Mouse (Mus musculus) bone marrow macrophage, adult 2 months (primary cell): Measurements from ENCODE around the gene Btg1. TPM values are rescaled to one million over a fixed set of nuclear protein-coding genes. Genes with fewer than 3 reads are reported as not detected.

ENCODE experiments used
- H3K27ac ChIP-seq: 2 replicates; pipeline ENCODE4 v1.5.1; 2012; ENCODE audit warnings: low read depth, low read length; ENCODE audit not compliant: insufficient read depth
- H3K4me1 ChIP-seq: 2 replicates; pipeline ENCODE4 v1.6.1; 2012; ENCODE audit warnings: low read length; ENCODE audit not compliant: control insufficient read depth, insufficient read depth
- H3K4me3 ChIP-seq: 2 replicates; pipeline ENCODE4 v1.5.1; 2012; ENCODE audit warnings: mild to moderate bottlenecking, low read length, moderate library complexity; ENCODE audit not compliant: insufficient read depth
- CTCF ChIP-seq: IDR thresholded peaks from 2 replicates; pipeline ENCODE4 v1.5.1; 2012; ENCODE audit warnings: low read depth, mild to moderate bottlenecking, low read length, moderate library complexity
- POLR2A ChIP-seq: IDR thresholded peaks from 2 replicates; pipeline ENCODE4 v1.6.1; 2012; ENCODE audit warnings: mild to moderate bottlenecking, low read depth, low read length, borderline replicate concordance
- polyA plus RNA-seq: library from polyadenylated mRNA; stranded (reverse); fragments of >200 nt; gene quantifications from 2 replicates; pipeline ENCODE4 v1.2.4, GENCODE M21; 2012; ENCODE audit not compliant: missing spikeins, insufficient read depth, insufficient read length

The Btg1 gene
- polyA plus RNA-seq, 1 experiment: 175 TPM

DNA sequence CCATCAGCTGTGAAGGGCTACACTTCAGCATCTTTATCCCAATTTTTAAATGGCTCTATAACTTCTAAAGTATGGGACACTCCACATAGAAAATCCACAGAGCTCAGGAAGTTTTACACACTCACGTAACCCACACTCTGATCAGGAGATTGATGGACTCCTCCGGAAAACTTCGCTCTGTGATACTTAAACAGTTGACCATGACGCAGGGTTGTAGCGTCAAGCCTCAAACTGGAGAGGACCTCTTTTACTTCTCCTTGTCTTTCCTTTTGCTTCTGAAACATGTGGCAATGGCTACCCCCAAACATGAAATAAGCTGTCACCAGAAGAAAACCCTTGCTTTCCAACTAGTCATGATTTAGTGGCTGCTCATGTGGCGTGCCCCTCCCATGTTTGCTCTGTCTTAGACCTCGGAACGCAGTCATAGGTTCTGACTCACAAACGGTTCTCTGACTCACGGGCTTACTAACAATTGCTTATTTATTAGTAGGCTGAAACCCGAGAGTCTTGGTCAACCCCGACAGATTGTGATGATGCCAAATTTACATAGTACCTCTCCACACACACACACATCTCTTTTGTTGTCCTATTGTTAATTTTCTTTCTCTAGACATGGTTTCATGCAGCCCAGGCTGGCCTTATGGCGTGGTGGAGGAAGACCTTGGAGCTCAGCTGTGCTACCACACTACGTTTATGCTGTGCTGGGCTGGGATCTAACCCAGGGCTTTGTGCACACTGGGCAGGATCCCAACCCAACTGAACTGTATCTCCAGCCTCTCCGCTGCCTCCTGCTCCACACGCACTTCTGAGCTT, 11.5 kb downstream of the Btg1 start:
- no peak overlapping the region for H3K4me3 ChIP-seq
- H3K27ac ChIP-seq: no peak overlapping the region
- no peak for TF ChIP-seq CTCF
- peaks cover 37% of the 10 kb centered on the region for H3K4me1 ChIP-seq

DNA sequence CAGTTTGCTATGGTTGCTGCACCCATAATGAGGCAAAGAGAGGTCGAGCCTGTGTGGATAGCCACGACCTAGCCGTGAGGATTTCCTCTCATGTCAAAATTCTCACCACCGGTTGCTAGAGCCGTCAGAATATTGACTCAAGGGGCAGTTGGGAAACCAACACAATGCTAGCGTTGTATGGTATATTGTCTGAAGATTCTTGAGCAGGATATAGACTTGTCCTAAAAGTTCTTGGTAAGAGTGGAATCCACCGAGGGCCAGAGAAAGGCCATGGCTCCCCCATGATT, 12.1 kb downstream of the Btg1 start:
- Histone ChIP-seq H3K4me3 (no peak overlapping the region), H3K4me1 (peaks cover 38% of the 10 kb centered on the region), H3K27ac (no peak overlapping the region)
- TF ChIP-seq CTCF (no peak), POLR2A (no peak)

- Histone ChIP-seq H3K4me1 (peaks cover 32% of the 10 kb centered on the region), H3K27ac (no peak overlapping the region), H3K4me3 (no peak overlapping the region)
- TF ChIP-seq POLR2A: no peak
- TF ChIP-seq CTCF: no peak
Measured at GRCm38 (mm10) chr10:96630110-96630509, 13.3 kb downstream of the Btg1 start.

DNA sequence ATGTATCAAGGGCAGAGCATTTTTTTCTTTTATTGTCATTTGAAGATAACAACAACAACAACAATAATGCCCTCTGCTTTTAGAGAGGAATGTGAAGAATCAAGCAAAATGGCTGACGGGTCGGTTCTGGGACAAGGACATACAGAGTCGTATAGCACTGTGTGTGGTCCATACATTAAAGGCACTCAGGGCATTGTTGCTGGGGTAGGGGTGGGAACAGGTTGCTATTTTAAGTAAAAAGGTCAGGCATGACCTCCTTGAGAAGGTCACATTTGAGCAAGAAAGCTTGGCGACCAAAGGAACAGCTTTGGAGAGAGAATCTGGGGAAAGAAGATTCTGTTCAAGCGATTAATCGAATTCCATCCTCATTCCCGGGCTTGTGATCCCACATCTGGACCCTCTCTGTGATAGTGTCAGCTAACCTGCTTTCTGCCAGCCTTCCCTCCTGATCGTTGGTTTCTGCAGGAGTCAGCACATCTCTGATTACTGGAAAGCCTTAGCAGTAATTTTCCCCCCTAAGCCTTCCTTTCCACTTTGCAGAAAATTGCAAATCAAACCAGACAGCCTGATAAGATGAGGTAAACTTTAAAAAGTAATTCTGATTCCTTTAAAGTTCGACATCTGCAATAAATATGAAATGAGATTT, 14.4 kb downstream of the Btg1 start:
- TF ChIP-seq CTCF (no peak), POLR2A (no peak)
- H3K27ac ChIP-seq: no peak overlapping the region
- no peak overlapping the region for H3K4me3 ChIP-seq
- peaks cover 27% of the 10 kb centered on the region for H3K4me1 ChIP-seq

DNA sequence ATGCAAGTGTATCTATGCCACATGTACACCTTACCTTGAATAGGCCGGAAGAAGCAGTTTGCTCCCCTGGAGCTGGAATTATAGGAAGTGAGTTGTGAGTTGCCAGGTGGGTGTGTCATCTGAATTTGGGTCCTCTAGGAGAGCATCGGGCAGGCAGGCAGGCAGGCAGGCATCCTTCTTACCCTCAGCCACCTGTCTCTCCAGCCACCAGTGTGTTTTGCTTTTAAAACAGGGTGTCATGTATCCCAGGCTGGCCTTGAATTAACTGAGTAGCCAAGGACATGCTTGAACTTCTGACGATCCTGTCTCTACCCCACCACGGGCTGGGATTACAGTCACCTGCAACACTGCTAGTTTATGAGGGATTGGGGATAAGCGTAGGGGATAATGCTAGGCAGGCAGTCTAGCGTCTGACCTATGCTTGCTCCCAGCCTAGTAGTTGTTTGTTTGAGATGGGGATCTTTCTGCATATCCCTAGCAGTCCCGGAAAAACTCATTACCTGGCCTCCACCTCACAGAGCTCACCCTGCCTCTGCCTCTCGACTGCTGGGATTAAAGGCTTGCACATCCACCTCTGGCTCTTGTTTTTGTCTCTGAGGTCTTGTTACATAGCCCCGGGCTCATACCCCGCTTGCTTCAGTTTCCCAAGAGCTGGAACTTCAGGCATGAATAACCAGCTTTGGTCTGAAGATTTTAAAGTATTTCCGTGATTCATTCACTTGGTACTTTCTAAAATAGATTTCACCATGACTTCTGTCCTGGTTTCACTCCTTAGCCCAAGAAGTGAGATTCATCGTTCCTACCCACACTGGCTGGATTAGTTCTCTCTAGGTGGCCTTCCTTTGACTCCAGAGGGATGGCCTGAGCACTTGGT, 15.7 kb downstream of the Btg1 start:
- no peak overlapping the region for H3K27ac ChIP-seq
- no peak for TF ChIP-seq CTCF
- no peak for TF ChIP-seq POLR2A
- peaks cover 25% of the 10 kb centered on the region for H3K4me1 ChIP-seq
- no peak overlapping the region for H3K4me3 ChIP-seq

DNA sequence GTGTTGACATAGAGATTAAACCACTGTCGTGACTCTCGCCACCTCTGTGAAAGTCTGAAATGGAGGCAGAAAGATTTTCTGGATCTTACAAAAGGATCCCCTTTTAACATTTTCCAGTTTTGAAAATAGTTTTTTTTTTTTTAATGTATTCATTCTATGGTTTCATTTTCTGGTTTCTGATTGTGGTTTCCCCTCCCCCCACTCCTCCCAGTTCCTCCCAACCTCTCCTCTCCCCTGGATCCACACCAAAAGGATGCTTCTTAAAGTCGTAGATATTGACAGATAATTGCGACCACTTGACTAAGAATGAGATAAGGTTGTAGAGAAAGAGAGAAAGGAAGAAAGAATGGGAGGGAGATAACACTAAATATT, 16.3 kb downstream of the Btg1 start:
- no peak overlapping the region for H3K4me3 ChIP-seq

DNA sequence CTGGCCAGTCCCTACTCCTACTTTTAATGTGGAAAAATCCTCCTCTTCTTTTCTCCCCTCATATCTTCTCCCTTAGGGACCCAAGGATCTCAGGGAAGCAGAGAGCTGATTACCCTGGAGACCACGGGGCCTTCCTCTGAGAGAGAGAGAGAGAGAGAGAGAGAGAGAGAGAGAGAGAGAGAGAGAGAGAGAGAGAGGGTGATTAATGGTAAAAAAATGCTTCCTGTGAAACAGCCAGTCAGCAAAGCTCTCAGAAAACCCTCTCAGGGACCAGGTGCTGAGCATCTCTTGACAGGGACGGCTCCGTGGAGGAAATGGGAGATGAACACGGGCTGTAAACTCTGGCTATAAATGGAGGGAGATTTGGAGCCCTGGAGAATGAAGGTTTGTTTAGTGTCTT, 18.7 kb downstream of the Btg1 start:
- TF ChIP-seq CTCF (no peak), POLR2A (no peak)
- peaks cover 17% of the 10 kb centered on the region for H3K4me1 ChIP-seq
- H3K27ac ChIP-seq: no peak overlapping the region
- no peak overlapping the region for H3K4me3 ChIP-seq

More for the DNA sequence above, 16.3 kb downstream of the Btg1 start:
- Histone ChIP-seq H3K4me1 (peaks cover 22% of the 10 kb centered on the region), H3K27ac (no peak overlapping the region)
- no peak for TF ChIP-seq CTCF
- TF ChIP-seq POLR2A: no peak

GRCm38 (mm10) chr10:96638477-96638876, 21.7 kb downstream of the Btg1 start:
- no peak for TF ChIP-seq CTCF
- TF ChIP-seq POLR2A: no peak

GRCm38 (mm10) chr10:96642014-96642413, 25.2 kb downstream of the Btg1 start:
- Histone ChIP-seq H3K4me1 (peaks cover 16% of the 10 kb centered on the region), H3K4me3 (no peak overlapping the region), H3K27ac (no peak overlapping the region)
- no peak for TF ChIP-seq CTCF
- TF ChIP-seq POLR2A: no peak

More at GRCm38 (mm10) chr10:96638477-96638876, 21.7 kb downstream of the Btg1 start:
- Histone ChIP-seq H3K4me3 (no peak overlapping the region), H3K27ac (no peak overlapping the region), H3K4me1 (peaks cover 6% of the 10 kb centered on the region)

- TF ChIP-seq CTCF: no peak
- TF ChIP-seq POLR2A: no peak
- H3K27ac ChIP-seq: no peak overlapping the region
- H3K4me1 ChIP-seq: peaks cover 15% of the 10 kb centered on the region
- no peak overlapping the region for H3K4me3 ChIP-seq
Measured at GRCm38 (mm10) chr10:96642751-96643150, 25.9 kb downstream of the Btg1 start.
